Mouse (Mus musculus) cortical plate, adult 2 months (tissue): ENCODE data around the gene Gucy1b2.

Source experiments
- CTCF ChIP-seq: fragments of 200-500 bp; IDR thresholded peaks from 2 replicates; pipeline ENCODE4 v1.5.1; 2011; ENCODE audit warnings: mild to moderate bottlenecking, control low read depth, low read length; ENCODE audit not compliant: insufficient read depth; ENCODE audit errors: extremely low read depth
- POLR2A ChIP-seq: fragments of 200-500 bp; IDR thresholded peaks from 2 replicates; pipeline ENCODE4 v1.6.1; 2011; ENCODE audit warnings: mild to moderate bottlenecking, low read length, control low read depth; ENCODE audit not compliant: insufficient read depth; ENCODE audit errors: extremely low read depth

- TF ChIP-seq CTCF (peak; percentile 99), POLR2A (no peak)
Measured at GRCm38 (mm10) chr14:62492196-62492850, 36.2 kb upstream of the Gucy1b2 start.
